Mouse (Mus musculus) thymus, postnatal 0 days (tissue): ENCODE results near the gene Fgfr2. TPM values are rescaled to one million over a fixed set of nuclear protein-coding genes. Genes with fewer than 3 reads are reported as not detected.

Experiments
- DNase-seq: peaks from one replicate; pipeline ENCODE4 v3.0.0-alpha.2; 2015; ENCODE audit warnings: low spot score
- polyA plus RNA-seq: library from polyadenylated mRNA; unstranded; fragments of >200 nt; fragmentation: Nextera tagmentation; extraction: Ambion mirVana; gene quantifications from 2 replicates; pipeline ENCODE4 v1.2.1, GENCODE M21; 2015

Gene Fgfr2
- polyA plus RNA-seq, 1 experiment from 2014 or later: 23.6 TPM

- DNase-seq: no peak
Observed at GRCm38 (mm10) chr7:130984294-130984693, 2138.9 kb downstream of the Fgfr2 start.

GRCm38 (mm10) chr7:130982881-130983280, 2140.3 kb downstream of the Fgfr2 start:
- no peak for DNase-seq

GRCm38 (mm10) chr7:130982371-130982770, 2140.8 kb downstream of the Fgfr2 start:
- no peak for DNase-seq

GRCm38 (mm10) chr7:130980130-130980529, 2143.0 kb downstream of the Fgfr2 start:
- DNase-seq: no peak

- DNase-seq: no peak
Observed at GRCm38 (mm10) chr7:130978545-130978944, 2144.6 kb downstream of the Fgfr2 start.

- DNase-seq: no peak
Observed at GRCm38 (mm10) chr7:130977794-130978521, 2145.2 kb downstream of the Fgfr2 start.

GRCm38 (mm10) chr7:130976305-130976935, 2146.7 kb downstream of the Fgfr2 start:
- no peak for DNase-seq

- DNase-seq: no peak
Observed at GRCm38 (mm10) chr7:130972767-130973166, 2150.4 kb downstream of the Fgfr2 start.

- no peak for DNase-seq
Observed at GRCm38 (mm10) chr7:130969507-130969906, 2153.6 kb downstream of the Fgfr2 start.

- DNase-seq: no peak
Observed at GRCm38 (mm10) chr7:130969076-130969475, 2154.1 kb downstream of the Fgfr2 start.

- DNase-seq: no peak
Observed at GRCm38 (mm10) chr7:130968537-130968936, 2154.6 kb downstream of the Fgfr2 start.

- DNase-seq: no peak
Observed at GRCm38 (mm10) chr7:130967901-130968300, 2155.2 kb downstream of the Fgfr2 start.

- no peak for DNase-seq
Observed at GRCm38 (mm10) chr7:130966876-130967275, 2156.3 kb downstream of the Fgfr2 start.

GRCm38 (mm10) chr7:130966451-130966850, 2156.7 kb downstream of the Fgfr2 start:
- no peak for DNase-seq

GRCm38 (mm10) chr7:130965909-130966365, 2157.2 kb downstream of the Fgfr2 start:
- no peak for DNase-seq

- no peak for DNase-seq
Observed at GRCm38 (mm10) chr7:130965396-130965795, 2157.8 kb downstream of the Fgfr2 start.

GRCm38 (mm10) chr7:130964686-130965085, 2158.5 kb downstream of the Fgfr2 start:
- DNase-seq: no peak

GRCm38 (mm10) chr7:130961429-130961828, 2161.7 kb downstream of the Fgfr2 start:
- DNase-seq: no peak

GRCm38 (mm10) chr7:130959868-130960267, 2163.3 kb downstream of the Fgfr2 start:
- no peak for DNase-seq

GRCm38 (mm10) chr7:130958551-130958950, 2164.6 kb downstream of the Fgfr2 start:
- no peak for DNase-seq

GRCm38 (mm10) chr7:130954177-130954601, 2169.0 kb downstream of the Fgfr2 start:
- no peak for DNase-seq

- no peak for DNase-seq
Observed at GRCm38 (mm10) chr7:130953376-130953775, 2169.8 kb downstream of the Fgfr2 start.

- DNase-seq: no peak
Observed at GRCm38 (mm10) chr7:130951004-130951403, 2172.1 kb downstream of the Fgfr2 start.
